Mouse (Mus musculus) liver, adult 2 months (tissue): ENCODE measurements around the gene Itga4.

Experiments
- CTCF ChIP-seq: fragments of 200-500 bp; IDR thresholded peaks from 2 replicates; pipeline ENCODE4 v1.5.1; 2011; ENCODE audit warnings: low read depth, low read length, control low read depth
- POLR2A ChIP-seq: fragments of 200-500 bp; IDR thresholded peaks from 2 replicates; pipeline ENCODE4 v1.6.1; 2011; ENCODE audit warnings: low read length, control low read depth; ENCODE audit not compliant: insufficient read depth; ENCODE audit errors: extremely low read depth

DNA sequence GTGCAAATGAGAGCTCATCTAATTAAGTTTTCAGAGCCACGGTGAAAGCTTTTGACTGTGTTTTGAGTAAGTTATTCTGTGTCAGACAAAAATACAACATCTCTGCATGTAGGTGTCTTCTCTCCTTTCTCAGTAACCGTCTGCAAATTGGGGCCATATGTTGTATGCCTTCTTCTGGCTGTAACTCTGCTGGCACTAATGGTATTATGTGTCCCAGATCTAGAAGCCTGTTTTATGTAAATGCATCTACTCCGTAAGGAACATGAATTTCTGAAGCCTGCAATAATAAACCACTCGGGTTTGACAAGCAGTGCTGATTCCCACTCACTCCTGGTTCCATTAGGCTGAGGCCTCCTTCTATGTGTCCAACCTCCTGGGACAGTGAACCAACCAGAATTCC, 52.3 kb downstream of the Itga4 start:
- no peak for TF ChIP-seq CTCF
- TF ChIP-seq POLR2A: no peak
